19 mouse cellular contexts compared by ENCODE assay signal in the genomic region with DNA sequence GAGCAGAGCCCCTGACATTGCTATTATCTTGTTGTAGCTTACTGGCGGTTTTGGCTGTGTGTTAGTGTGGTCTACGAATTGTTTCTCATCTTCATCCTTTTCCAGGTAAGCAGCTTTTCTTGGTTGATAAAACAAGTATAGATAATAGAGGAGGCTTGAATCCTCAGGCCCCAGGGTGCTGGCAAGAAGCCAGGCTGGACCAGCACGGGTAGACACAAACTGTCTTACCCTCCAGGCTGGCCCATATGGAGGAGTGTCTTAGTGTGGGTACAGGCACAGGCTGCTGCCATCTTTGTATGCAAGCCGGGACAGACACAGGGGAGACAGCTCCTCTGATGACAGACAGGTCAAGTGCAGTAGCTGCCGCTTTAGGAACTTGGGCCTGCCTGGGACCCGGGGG. TPM values are rescaled to one million over a fixed set of nuclear protein-coding genes. Genes with fewer than 3 reads are reported as not detected.
DNase-seq lines count a peak whose midpoint lies in the region; ATAC-seq and TF ChIP-seq lines count a peak whose summit lies in the region.
"Had no signal": no experiment of that assay in that cellular context is flagged by ENCODE, and none has a peak within 500 bp of the region (broad histone marks: within the 10 kb centered on the region; RNA-seq: fewer than 3 reads in every experiment).

No protein-coding gene starts in this region.

- H3K27me3 ChIP-seq in liver, embryonic 15.5 days, result no peaks in the 10 kb centered on the region
- H3K27me3 ChIP-seq: embryonic facial prominence, embryonic 15.5 days; intestine, embryonic 15.5 days had no signal

- no peak for DNase-seq in layer of hippocampus, adult 2 months (ENCODE audit: low spot score in 2 of 2)
- no peak for DNase-seq in layer of hippocampus, postnatal 10 days (ENCODE audit: low spot score in 2 of 2)
- peak; percentile 42 for DNase-seq in ZHBTc4 (ENCODE audit: low read depth, low spot score)
- DNase-seq in cerebellum, postnatal 10 days, result peak; percentile 70 to 73
- no peak for DNase-seq in thymus, adult 18-20 months
- no peak for DNase-seq in gastrocnemius, adult 18-20 months (ENCODE audit: low spot score)
- DNase-seq in right cerebral cortex, adult 18-20 months, result no peak
- DNase-seq: lung, adult 18-20 months; lung, postnatal 36 days; midbrain, embryonic 14.5 days had no signal

- H3K9ac ChIP-seq in liver, embryonic 15.5 days, result peak overlapping the region; percentile 3; the same call in 1 of the 2 replicates
- H3K9ac ChIP-seq: embryonic facial prominence, embryonic 15.5 days; intestine, embryonic 15.5 days had no signal

- no peak for TF ChIP-seq CTCF in layer of hippocampus, adult 2 months (conservative IDR thresholded peaks at IDR 0.05)

- H3K4me2 ChIP-seq in liver, embryonic 15.5 days, result peak overlapping the region; percentile 49
- H3K4me2 ChIP-seq: embryonic facial prominence, embryonic 15.5 days; intestine, embryonic 15.5 days had no signal

- WGBS in liver, embryonic 15.5 days (ENCODE audit: insufficient replicate concordance), result 50% methylated on average over 6 of the region's 6 CpGs

- ATAC-seq in liver, embryonic 15.5 days (ENCODE audit: insufficient read depth), result peak; percentile 10; the same call in 1 of the 2 replicates
- ATAC-seq: forebrain, embryonic 14.5 days; intestine, embryonic 15.5 days had no signal

- 0 out of 2 replicates have a peak overlapping the region, but pooled peaks have one; percentile 7 for H3K27ac ChIP-seq in layer of hippocampus, adult 2 months
- H3K27ac ChIP-seq in liver, embryonic 15.5 days (replicated peaks), result peak overlapping the region; percentile 83
- H3K27ac ChIP-seq: embryonic facial prominence, embryonic 15.5 days; intestine, embryonic 15.5 days; kidney, postnatal 0 days had no signal

- peaks cover 69% of the 10 kb centered on the region for H3K4me1 ChIP-seq in liver, embryonic 15.5 days (replicated peaks)
- H3K4me1 ChIP-seq: intestine, embryonic 15.5 days had no signal

- peaks cover 99% of the 10 kb centered on the region for H3K36me3 ChIP-seq in liver, embryonic 15.5 days (replicated peaks)
- H3K36me3 ChIP-seq: intestine, embryonic 15.5 days had no signal

- no peak overlapping the region for H3K4me3 ChIP-seq in layer of hippocampus, adult 2 months
- H3K4me3 ChIP-seq in liver, embryonic 15.5 days (replicated peaks), result peak overlapping the region; percentile 24; the same call in 1 of the 2 replicates
- H3K4me3 ChIP-seq: embryonic facial prominence, embryonic 15.5 days; intestine, embryonic 15.5 days had no signal

- no peaks in the 10 kb centered on the region for H3K9me3 ChIP-seq in liver, embryonic 15.5 days (replicated peaks)
- H3K9me3 ChIP-seq: embryonic facial prominence, embryonic 15.5 days; intestine, embryonic 15.5 days had no signal

RNA-seq across cellular contexts. Expression of gene Ptdss2, which starts 24.9 kb away (rescaled TPM):
- 10 to 100 TPM; 50.8 to 64.4 TPM for total RNA-seq in layer of hippocampus, adult 2 months (2021)
- total RNA-seq in layer of hippocampus, postnatal 10 days (2021), result 10 to 100 TPM; 47.9 to 68.4 TPM
- 138 and 140 TPM in 2 replicates for polyA plus RNA-seq in liver, embryonic 15.5 days (2015; fragmentation: Nextera tagmentation; extraction: Ambion mirVana)
- total RNA-seq in gastrocnemius, adult 18-20 months (2021), result 10 to 100 TPM; 20.2 to 21.1 TPM

RNA-seq across cellular contexts. Expression of gene Rnh1, which starts 25.6 kb away (rescaled TPM):
- 10 to 100 TPM; 40.6 to 42.3 TPM for total RNA-seq in layer of hippocampus, adult 2 months (2021)
- total RNA-seq in layer of hippocampus, postnatal 10 days (2021), result 10 to 100 TPM; 29.7 to 32.4 TPM
- polyA plus RNA-seq in liver, embryonic 15.5 days (2015; fragmentation: Nextera tagmentation; extraction: Ambion mirVana), result 64.3 and 76.1 TPM in 2 replicates
- 10 to 100 TPM; 49.3 to 52.9 TPM for total RNA-seq in gastrocnemius, adult 18-20 months (2021)

RNA-seq across cellular contexts. Expression of gene Ano9, which starts 29.4 kb away (rescaled TPM):
- not detected for total RNA-seq in layer of hippocampus, adult 2 months (2021)
- not detected for total RNA-seq in layer of hippocampus, postnatal 10 days (2021)
- polyA plus RNA-seq in liver, embryonic 15.5 days (2015; fragmentation: Nextera tagmentation; extraction: Ambion mirVana), result 0.99 and 1.5 TPM in 2 replicates
- total RNA-seq in gastrocnemius, adult 18-20 months (2021), result not detected
- total RNA-seq: common myeloid progenitor, adult 5-6 weeks; granulocyte monocyte progenitor cell, adult 5-6 weeks; hematopoietic stem cell, adult 5-6 weeks; left cerebral cortex, postnatal 10 days had no signal
- polyA plus RNA-seq: forebrain, embryonic 14.5 days had no signal

RNA-seq across cellular contexts. Expression of gene Sigirr, which starts 46.7 kb away (rescaled TPM):
- 1 to 10 TPM; 2.1 to 2.5 TPM for total RNA-seq in layer of hippocampus, adult 2 months (2021)
- 1 to 10 TPM; 2.1 to 2.5 TPM for total RNA-seq in layer of hippocampus, postnatal 10 days (2021)
- polyA plus RNA-seq in liver, embryonic 15.5 days (2015; fragmentation: Nextera tagmentation; extraction: Ambion mirVana), result 22.1 and 28.1 TPM in 2 replicates
- 1 to 10 TPM; 1.1 to 2.9 TPM for total RNA-seq in gastrocnemius, adult 18-20 months (2021)

RNA-seq across cellular contexts. Expression of gene Hras, which starts 46.8 kb away (rescaled TPM):
- total RNA-seq in layer of hippocampus, adult 2 months (2021), result 100 to 1,000 TPM; 200 to 222 TPM
- total RNA-seq in layer of hippocampus, postnatal 10 days (2021), result 100 to 1,000 TPM; 210 to 243 TPM
- polyA plus RNA-seq in liver, embryonic 15.5 days (2015; fragmentation: Nextera tagmentation; extraction: Ambion mirVana), result 83.0 and 98.2 TPM in 2 replicates
- 100 to 1,000 TPM; 109 to 117 TPM for total RNA-seq in gastrocnemius, adult 18-20 months (2021)

Comparison
In these comparisons a context has a peak if more than half of its experiments do, and no peak if none do; other contexts are left out.
1. DNase-seq: peak in ZHBTc4 (single experiment) and cerebellum, postnatal 10 days (2 of 2); none in layer of hippocampus, adult 2 months (0 of 2), layer of hippocampus, postnatal 10 days (0 of 2), thymus, adult 18-20 months (0 of 2), gastrocnemius, adult 18-20 months (single experiment) and right cerebral cortex, adult 18-20 months (single experiment).